Mouse (Mus musculus) lung, adult 18-20 months (tissue): Measurements from ENCODE around the gene Fads2.

ENCODE experiments used
- DNase-seq, 2 experiments: peaks; one replicate each; pipeline ENCODE4 v3.0.0; 2022; ENCODE audit warnings: mixed read lengths in 2 of 2

The Fads2 gene

GRCm38 (mm10) chr19:10060783-10061590, 40.6 kb downstream of the Fads2 start:
- DNase-seq = no peak

DNA sequence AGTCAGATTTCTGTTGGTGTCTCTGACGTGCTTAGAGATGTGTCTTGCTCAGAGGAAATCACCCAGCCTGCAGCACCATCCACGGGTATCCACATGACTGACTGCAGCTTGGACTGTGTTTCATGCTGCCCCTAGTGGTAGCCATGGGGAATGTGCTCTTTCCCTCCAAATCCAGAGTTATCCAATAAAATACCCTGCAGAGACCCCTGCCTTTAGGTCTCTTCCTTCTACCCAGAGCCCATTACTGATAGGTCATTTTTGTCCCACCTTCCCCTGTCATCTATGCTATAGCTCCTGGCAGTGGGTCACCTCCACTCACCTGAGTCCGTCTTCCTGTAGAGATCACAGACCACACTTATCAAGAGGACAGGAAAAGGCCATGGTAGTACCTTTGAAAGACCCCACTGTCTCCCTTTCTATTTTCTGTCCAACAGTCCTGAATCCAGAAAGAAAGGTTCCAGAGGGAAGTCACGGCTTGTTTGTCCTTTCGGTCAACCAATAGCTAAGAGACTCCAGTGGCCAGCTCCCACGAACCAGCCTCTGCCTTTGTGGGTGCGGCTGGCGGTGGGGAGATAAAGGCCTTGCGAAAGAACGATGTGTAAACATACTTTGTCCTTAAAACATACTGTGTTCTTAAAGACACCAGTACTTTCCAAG, 41.5 kb downstream of the Fads2 start:
- DNase-seq = peak; percentile 82 to 88

DNA sequence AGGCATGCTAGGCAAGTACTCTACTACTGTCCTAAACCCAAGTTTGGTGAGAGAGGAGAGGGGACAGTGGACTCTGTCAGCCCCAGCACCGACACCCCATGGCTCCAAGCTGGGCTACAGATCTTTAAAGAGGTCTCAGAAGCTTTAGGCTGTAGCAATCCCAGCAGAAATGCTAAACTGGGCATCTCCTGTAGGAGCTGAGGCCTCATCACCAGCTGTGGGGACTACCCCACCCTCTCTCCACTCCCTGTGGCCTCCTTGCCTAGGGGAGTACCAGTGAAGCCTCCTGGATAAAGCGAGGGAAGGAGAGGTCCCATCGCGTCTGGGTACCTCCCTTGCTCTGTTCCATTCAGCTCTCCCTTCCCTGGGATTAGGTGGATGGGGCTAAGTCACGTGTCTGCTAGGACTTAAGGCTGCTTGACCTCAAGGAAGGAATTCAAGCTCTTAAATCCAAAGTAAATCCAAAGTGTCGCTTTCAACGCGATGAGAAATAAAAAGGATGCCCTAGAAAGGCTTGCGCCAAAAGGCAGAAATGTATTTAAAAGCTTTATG, 42.6 kb downstream of the Fads2 start:
- DNase-seq = no peak

DNA sequence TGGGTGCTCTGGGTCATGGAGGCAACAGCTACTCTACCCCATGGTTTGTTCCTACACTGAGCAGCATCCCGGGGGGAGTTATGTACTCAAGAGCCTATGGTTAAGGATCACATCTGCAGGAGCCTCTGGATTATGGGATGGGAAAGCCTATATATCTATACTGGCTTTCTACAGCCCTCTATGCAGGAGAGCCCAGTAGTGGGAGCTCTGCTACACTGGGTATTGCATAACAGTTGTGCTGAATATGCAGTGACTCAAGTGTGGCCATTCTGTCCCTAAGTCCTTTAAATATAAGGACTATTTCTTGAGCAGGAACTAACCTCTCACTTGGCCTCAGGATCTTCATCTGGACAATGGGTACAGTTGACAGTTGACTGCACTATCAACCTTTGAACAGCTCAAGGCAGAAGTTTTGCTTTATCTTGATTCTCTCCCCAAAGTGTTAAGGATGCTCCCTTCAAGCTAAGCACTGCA, 43.2 kb downstream of the Fads2 start:
- DNase-seq = no peak

GRCm38 (mm10) chr19:10057486-10058351, 43.8 kb downstream of the Fads2 start:
- DNase-seq = peak; percentile 61 to 68

- DNase-seq = no peak
Measured at GRCm38 (mm10) chr19:10056686-10057085, 44.9 kb downstream of the Fads2 start.

- peak in 1 of 2 experiments; percentile 46 for DNase-seq
Measured at GRCm38 (mm10) chr19:10055783-10056660, 45.5 kb downstream of the Fads2 start.

DNA sequence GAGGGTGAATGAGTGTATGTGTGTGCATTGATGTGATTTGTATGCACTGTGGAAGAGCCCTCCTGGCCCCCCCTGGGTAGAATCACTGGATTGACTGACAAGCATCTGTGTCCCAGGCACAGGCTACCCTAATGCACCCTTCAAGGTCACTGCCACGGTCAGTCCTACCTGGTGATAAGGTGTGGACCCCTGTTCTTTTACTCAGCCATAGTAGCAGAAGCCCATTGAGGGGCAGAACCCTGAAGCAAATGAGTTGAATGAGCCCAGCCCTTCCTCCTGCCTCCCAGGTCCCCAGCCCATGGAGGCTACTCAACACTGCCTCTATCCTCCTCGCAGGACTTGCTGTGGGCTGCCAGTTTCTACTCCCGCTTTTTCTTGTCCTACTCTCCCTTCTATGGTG, 46.3 kb downstream of the Fads2 start:
- DNase-seq = no peak

DNA sequence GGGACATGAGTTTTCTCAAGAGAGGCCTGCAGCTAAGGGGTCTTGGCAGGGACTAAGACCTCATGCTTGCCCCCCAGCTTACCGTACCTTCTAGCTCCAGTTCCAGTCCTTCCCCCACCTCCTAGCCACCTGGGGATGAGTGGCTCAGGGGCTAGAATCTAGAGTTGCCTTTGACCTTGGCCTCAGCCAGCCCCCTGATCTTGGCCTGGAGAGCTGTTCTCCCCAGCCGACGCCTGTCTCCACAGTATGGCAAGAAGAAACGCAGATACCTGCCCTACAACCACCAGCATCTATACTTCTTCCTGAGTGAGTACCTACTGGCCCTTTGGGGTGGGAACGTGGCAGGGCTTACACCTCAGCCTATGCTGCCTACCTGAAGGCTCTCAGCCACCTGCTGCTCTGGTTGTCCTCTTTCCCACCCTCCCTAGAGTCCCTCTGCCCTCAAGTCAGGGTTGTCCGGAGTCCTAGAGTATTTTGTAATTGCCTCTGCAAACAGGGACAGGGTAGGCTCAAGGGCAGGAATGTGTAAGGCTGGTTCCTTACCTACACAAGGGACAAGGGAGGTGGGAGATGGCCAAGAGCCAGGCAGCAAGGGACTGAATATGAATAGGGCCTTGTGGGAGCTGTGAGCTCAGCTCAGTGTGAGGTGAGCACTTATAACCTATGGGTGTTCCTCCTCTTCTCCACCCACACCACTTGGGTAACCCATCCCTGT, 47.0 kb downstream of the Fads2 start:
- peak in 1 of 2 experiments; percentile 26 for DNase-seq

DNA sequence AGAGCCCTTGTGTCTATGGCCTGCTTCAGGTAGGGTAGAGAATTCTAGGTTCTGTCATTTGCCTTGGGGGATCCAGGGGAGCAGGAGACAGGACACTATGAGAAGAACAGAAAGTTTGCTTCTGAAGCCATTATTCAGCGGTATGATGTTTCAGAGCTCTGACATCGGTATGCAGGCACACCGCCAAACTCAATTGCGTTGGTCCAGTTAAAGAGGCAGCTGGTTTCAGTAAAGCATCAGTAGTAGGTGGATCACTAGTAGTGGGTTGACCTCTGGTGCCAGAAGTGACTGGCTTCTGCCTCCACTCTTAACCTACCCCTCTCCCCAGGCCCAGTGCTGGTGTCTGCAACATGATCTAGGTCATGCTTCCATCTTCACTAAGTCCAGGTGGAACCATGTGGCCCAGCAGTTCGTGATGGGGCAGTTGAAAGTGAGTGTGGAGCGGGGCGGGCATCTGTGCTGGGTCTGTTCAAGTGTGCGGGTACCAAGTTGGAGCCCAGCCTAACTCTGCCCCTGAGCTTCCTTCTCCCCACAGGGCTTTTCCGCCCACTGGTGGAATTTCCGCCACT, 47.8 kb downstream of the Fads2 start:
- peak; percentile 51 to 58 for DNase-seq

- DNase-seq = no peak
Measured at GRCm38 (mm10) chr19:10052698-10053097, 48.8 kb downstream of the Fads2 start.

GRCm38 (mm10) chr19:10050438-10050837, 51.1 kb downstream of the Fads2 start:
- DNase-seq = peak in 1 of 2 experiments; percentile 19

- no peak for DNase-seq
Measured at GRCm38 (mm10) chr19:10049533-10049932, 52.0 kb downstream of the Fads2 start.

GRCm38 (mm10) chr19:10046983-10047382, 54.6 kb downstream of the Fads2 start:
- DNase-seq = no peak

- no peak for DNase-seq
Measured at GRCm38 (mm10) chr19:10046346-10046745, 55.2 kb downstream of the Fads2 start.

- no peak for DNase-seq
Measured at GRCm38 (mm10) chr19:10045707-10046106, 55.8 kb downstream of the Fads2 start.

GRCm38 (mm10) chr19:10043643-10044042, 57.9 kb downstream of the Fads2 start:
- DNase-seq = peak; percentile 80

- DNase-seq = no peak
Measured at GRCm38 (mm10) chr19:10042816-10043215, 58.7 kb downstream of the Fads2 start.

DNA sequence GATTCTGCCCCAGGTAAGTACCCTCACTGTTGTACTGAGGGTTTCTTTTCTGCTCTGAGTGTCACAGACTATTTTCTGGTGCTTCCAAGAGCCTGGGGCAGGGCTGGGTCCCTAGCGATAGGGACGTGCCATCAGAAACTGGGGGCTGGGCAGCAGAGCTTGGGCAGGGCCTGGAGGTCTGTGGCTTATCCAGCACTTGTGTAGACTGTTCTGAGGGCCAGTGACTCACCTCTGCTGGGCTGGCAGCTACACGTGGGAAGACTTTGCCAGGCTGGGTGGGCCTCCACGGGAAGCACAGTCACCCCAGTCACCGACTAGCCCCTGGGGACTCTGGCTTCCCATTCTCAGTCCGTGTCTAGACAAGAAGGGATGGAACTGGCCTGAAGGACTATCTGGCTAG, 59.3 kb downstream of the Fads2 start:
- DNase-seq = peak; percentile 66 to 75

DNA sequence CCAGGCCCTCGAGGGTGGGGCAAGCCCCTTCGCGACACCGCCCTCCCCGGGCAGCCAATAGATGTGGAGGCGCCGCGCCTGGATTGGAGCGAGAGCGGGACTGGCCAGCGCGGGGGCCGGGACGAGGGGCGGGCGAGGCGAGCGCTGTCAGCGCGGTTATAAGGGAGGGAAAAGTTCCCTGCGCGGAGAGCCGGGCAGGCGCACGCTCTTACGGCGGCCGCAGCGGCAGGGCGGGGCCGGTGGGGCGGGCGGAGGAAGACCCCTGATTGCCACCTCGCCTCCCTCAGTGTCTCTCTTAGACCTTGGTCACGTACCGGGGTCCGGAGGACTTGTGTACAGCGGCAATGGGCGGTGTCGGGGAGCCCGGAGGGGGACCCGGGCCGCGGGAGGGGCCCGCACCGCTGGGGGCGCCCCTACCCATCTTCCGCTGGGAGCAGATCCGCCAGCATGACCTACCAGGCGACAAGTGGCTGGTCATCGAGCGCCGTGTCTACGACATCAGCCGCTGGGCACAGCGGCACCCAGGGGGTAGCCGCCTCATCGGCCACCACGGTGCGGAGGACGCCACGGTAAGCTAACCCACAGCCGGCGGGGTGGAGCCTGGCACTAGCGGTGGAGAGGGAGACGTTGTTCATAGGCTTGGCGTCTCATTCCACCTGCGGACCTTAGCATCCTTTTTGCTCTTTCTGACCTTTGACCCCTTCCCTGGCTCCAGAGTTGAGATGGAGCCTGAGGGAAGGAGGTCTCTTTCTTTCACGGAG, 60.0 kb downstream of the Fads2 start, which contains the start of gene Fads3:
Fads3 (plus strand) TSS at position 182 of the 761 bp plus-strand sequence.
- peak; percentile 92 to 94 for DNase-seq
